Comparison of ENCODE assay signal across 8 mouse cellular contexts in genomic region chr10:80374063-80374462, GRCm38 (mm10). TPM values are rescaled to one million over a fixed set of nuclear protein-coding genes. Genes with fewer than 3 reads are reported as not detected.
DNase-seq lines count a peak whose midpoint lies in the region; ATAC-seq lines count a peak whose summit lies in the region.

No protein-coding gene starts in this region.

- H3K27me3 ChIP-seq in embryonic facial prominence, embryonic 14.5 days (replicated peaks; ENCODE audit: control insufficient read depth, insufficient read depth, low read length): no peaks in the 10 kb centered on the region

- DNase-seq in heart, adult 8-10 months (ENCODE audit: low spot score): peak; percentile 67
- DNase-seq in heart, postnatal 25 days (ENCODE audit: low spot score): no peak
- peak; percentile 84 to 87 for DNase-seq in B cell, adult 2 months
- peak; percentile 71 for DNase-seq in adrenal gland, postnatal 25 days
- DNase-seq in embryonic facial prominence, embryonic 14.5 days (ENCODE audit: low spot score): peak; percentile 51
- DNase-seq in layer of hippocampus, postnatal 14 days (ENCODE audit: low spot score in 2 of 2): peak; percentile 71 to 80
- peak; percentile 84 for DNase-seq in thymus, postnatal 4 days

- H3K9ac ChIP-seq in embryonic facial prominence, embryonic 14.5 days (ENCODE audit: low read depth, low read length): no peak overlapping the region

- no peak overlapping the region for H3K27ac ChIP-seq in embryonic facial prominence, embryonic 14.5 days (replicated peaks; ENCODE audit: low read depth, low read length)

- no peak for ATAC-seq in embryonic facial prominence, embryonic 14.5 days (ENCODE audit: low read depth)
- ATAC-seq in megakaryocyte progenitor cell, adult 5-6 weeks (replicated peaks; ENCODE audit: poor library complexity): peak; percentile 80

- 27% methylated on average over 6 of the region's 6 CpGs for WGBS in embryonic facial prominence, embryonic 14.5 days

- H3K4me3 ChIP-seq in embryonic facial prominence, embryonic 14.5 days (ENCODE audit: low read depth, low read length): no peak overlapping the region

- 0 out of 2 replicates have a peak, but pooled peaks cover 3% of the 10 kb centered on the region for H3K4me1 ChIP-seq in embryonic facial prominence, embryonic 14.5 days (ENCODE audit: control insufficient read depth, insufficient read depth, low read length)

- H3K9me3 ChIP-seq in embryonic facial prominence, embryonic 14.5 days (ENCODE audit: control insufficient read depth, low read length): no peaks in the 10 kb centered on the region

- H3K4me2 ChIP-seq in embryonic facial prominence, embryonic 14.5 days (ENCODE audit: low read depth, low read length): no peak overlapping the region

- no peaks in the 10 kb centered on the region for H3K36me3 ChIP-seq in embryonic facial prominence, embryonic 14.5 days (ENCODE audit: control insufficient read depth, insufficient read depth, low read length)

- intact Hi-C loops in heart, postnatal 25 days (cut with DNase I): loop anchor here (1.0 to 10.0 kb wide), 3 partner anchors 33 to 199 kb away; partner anchors contain the start of genes 1600002K03Rik, Apc2 and Efna2

RNA-seq across cellular contexts. Expression of gene Mex3d, which starts 13.4 kb away (rescaled TPM):
- 1 to 10 TPM; 5.9 to 9.8 (median 8.3) TPM for total RNA-seq in heart, adult 8-10 months (2022)
- 1 to 10 TPM; 7.5 to 8.8 TPM for total RNA-seq in heart, postnatal 25 days (2021)
- 18.3 and 21.7 TPM in 2 replicates for total RNA-seq in adrenal gland, postnatal 25 days (2021)
- polyA plus RNA-seq in embryonic facial prominence, embryonic 14.5 days (2014; fragmentation: Nextera tagmentation; extraction: Ambion mirVana): 6.2 and 6.4 TPM in 2 replicates
- 10 to 100 TPM; 20.3 to 24.2 TPM for total RNA-seq in layer of hippocampus, postnatal 14 days (2021)
- total RNA-seq in megakaryocyte progenitor cell, adult 5-6 weeks (2015): 1.9 and 4.3 TPM in 2 replicates
- total RNA-seq in megakaryocyte progenitor cell, adult 5-6 weeks (2017): 2.7 and 7.9 TPM in 2 replicates

RNA-seq across cellular contexts. Expression of gene Plk5, which starts 17.8 kb away (rescaled TPM):
- 1 to 10 TPM in 2 of 4 experiments, under 1 TPM in 2; 0.91 to 1.3 (median 1.1) TPM for total RNA-seq in heart, adult 8-10 months (2022)
- total RNA-seq in heart, postnatal 25 days (2021): under 1 TPM; 0.18 to 0.36 TPM
- 0.15 TPM in 1 of 2 replicates, not detected in the other for total RNA-seq in adrenal gland, postnatal 25 days (2021)
- polyA plus RNA-seq in embryonic facial prominence, embryonic 14.5 days (2014; fragmentation: Nextera tagmentation; extraction: Ambion mirVana): 0.47 and 0.72 TPM in 2 replicates
- total RNA-seq in layer of hippocampus, postnatal 14 days (2021): 1 to 10 TPM; 3.2 to 3.4 TPM
- not detected in 2 replicates for total RNA-seq in megakaryocyte progenitor cell, adult 5-6 weeks (2015)
- total RNA-seq in megakaryocyte progenitor cell, adult 5-6 weeks (2017): not detected in 2 replicates

RNA-seq across cellular contexts. Expression of gene Mbd3, which starts 25.3 kb away (rescaled TPM):
- total RNA-seq in heart, adult 8-10 months (2022): 100 to 1,000 TPM in 1 of 4 experiments, 10 to 100 TPM in 3; 92.9 to 107 (median 97.0) TPM
- total RNA-seq in heart, postnatal 25 days (2021): 10 to 100 TPM; 85.2 to 88.9 TPM
- total RNA-seq in adrenal gland, postnatal 25 days (2021): 127 and 139 TPM in 2 replicates
- 164 and 186 TPM in 2 replicates for polyA plus RNA-seq in embryonic facial prominence, embryonic 14.5 days (2014; fragmentation: Nextera tagmentation; extraction: Ambion mirVana)
- total RNA-seq in layer of hippocampus, postnatal 14 days (2021): 100 to 1,000 TPM; 121 to 131 TPM
- total RNA-seq in megakaryocyte progenitor cell, adult 5-6 weeks (2015): 91.1 and 96.6 TPM in 2 replicates
- 82.8 and 90.8 TPM in 2 replicates for total RNA-seq in megakaryocyte progenitor cell, adult 5-6 weeks (2017)

RNA-seq across cellular contexts. Expression of gene Adamtsl5, which starts 25.9 kb away (rescaled TPM):
- total RNA-seq in heart, adult 8-10 months (2022): 100 to 1,000 TPM in 2 of 4 experiments, 10 to 100 TPM in 2; 87.9 to 109 (median 99.6) TPM
- 10 to 100 TPM; 68.4 to 71.7 TPM for total RNA-seq in heart, postnatal 25 days (2021)
- 8.9 and 10.4 TPM in 2 replicates for total RNA-seq in adrenal gland, postnatal 25 days (2021)
- 5.8 and 6.3 TPM in 2 replicates for polyA plus RNA-seq in embryonic facial prominence, embryonic 14.5 days (2014; fragmentation: Nextera tagmentation; extraction: Ambion mirVana)
- total RNA-seq in layer of hippocampus, postnatal 14 days (2021): 1 to 10 TPM; 2.0 to 2.8 TPM
- total RNA-seq in megakaryocyte progenitor cell, adult 5-6 weeks (2015): 0.15 and 0.25 TPM in 2 replicates
- 0.20 and 0.46 TPM in 2 replicates for total RNA-seq in megakaryocyte progenitor cell, adult 5-6 weeks (2017)

RNA-seq across cellular contexts. Expression of gene Uqcr11, which starts 32.6 kb away (rescaled TPM):
- 1,000 to 10,000 TPM; 1,795 to 2,190 (median 1,939) TPM for total RNA-seq in heart, adult 8-10 months (2022)
- 1,000 to 10,000 TPM; 1,983 to 2,045 TPM for total RNA-seq in heart, postnatal 25 days (2021)
- total RNA-seq in adrenal gland, postnatal 25 days (2021): 728 and 779 TPM in 2 replicates
- 751 and 879 TPM in 2 replicates for polyA plus RNA-seq in embryonic facial prominence, embryonic 14.5 days (2014; fragmentation: Nextera tagmentation; extraction: Ambion mirVana)
- total RNA-seq in layer of hippocampus, postnatal 14 days (2021): 100 to 1,000 TPM; 620 to 655 TPM
- 202 and 210 TPM in 2 replicates for total RNA-seq in megakaryocyte progenitor cell, adult 5-6 weeks (2015)
- 184 and 263 TPM in 2 replicates for total RNA-seq in megakaryocyte progenitor cell, adult 5-6 weeks (2017)
